Mouse (Mus musculus) embryonic facial prominence, embryonic 15.5 days (tissue): ENCODE measurements at regions not wholly inside any gene's neighbourhood (a gene's known extent, or its start where the extent isn't known, plus 50 kb on each side); places are given as distances from the start of the nearest gene placed in this dataset.
"Not testable (repeated sequence)": the region's sequence is repeated elsewhere in the genome, so short reads cannot be mapped to it uniquely, and the experiment has no call there.

Source experiments
- ATAC-seq: fragments of 200-750 bp; cut with Nextera tagmentation; 2 replicates; pipeline ENCODE4 v1.8.0; 2017; ENCODE audit warnings: low read depth, moderate TSS enrichment; ENCODE audit not compliant: insufficient number of reproducible peaks, low FRiP score, low TSS enrichment
- H3K27ac ChIP-seq: fragments of 300-500 bp; sonication (generic); replicated peaks from 2 replicates; pipeline ENCODE4 v1.5.1; 2015; ENCODE audit warnings: mild to moderate bottlenecking, inconsistent platforms
- H3K27me3 ChIP-seq: fragments of 300-500 bp; sonication (generic); 2 replicates; pipeline ENCODE4 v1.6.1; 2015; ENCODE audit warnings: inconsistent platforms
- H3K36me3 ChIP-seq: fragments of 300-500 bp; sonication (generic); 2 replicates; pipeline ENCODE4 v1.6.1; 2015; ENCODE audit warnings: mild to moderate bottlenecking, inconsistent platforms
- H3K4me1 ChIP-seq: fragments of 300-500 bp; sonication (generic); 2 replicates; pipeline ENCODE4 v1.6.1; 2015; ENCODE audit warnings: inconsistent platforms
- H3K4me2 ChIP-seq: fragments of 300-500 bp; sonication (generic); replicated peaks from 2 replicates; pipeline ENCODE4 v1.6.1; 2015; ENCODE audit warnings: mild to moderate bottlenecking, inconsistent platforms
- H3K4me3 ChIP-seq: fragments of 300-500 bp; sonication (generic); replicated peaks from 2 replicates; pipeline ENCODE4 v1.5.1; 2015; ENCODE audit warnings: mild to moderate bottlenecking, inconsistent platforms
- H3K9ac ChIP-seq: fragments of 300-500 bp; sonication (generic); 2 replicates; pipeline ENCODE4 v1.6.1; 2015; ENCODE audit warnings: inconsistent platforms
- H3K9me3 ChIP-seq: fragments of 300-500 bp; sonication (generic); replicated peaks from 2 replicates; pipeline ENCODE4 v1.6.1; 2016; ENCODE audit warnings: inconsistent platforms
- WGBS: fragments of 180-500 bp; shearing (Covaris S2); methylation state at CpG from one replicate; pipeline ENCODE4 v1.1.7; 2015; 5-methylcytosine and 5-hydroxymethylcytosine counted together

- ATAC-seq = no peak
- WGBS = 64% methylated on average over 10 of the region's 10 CpGs
- Histone ChIP-seq H3K27me3 (no peaks in the 10 kb centered on the region), H3K4me3 (no peak overlapping the region), H3K27ac (no peak overlapping the region), H3K9me3 (no peaks in the 10 kb centered on the region), H3K4me2 (no peak overlapping the region), H3K4me1 (no peaks in the 10 kb centered on the region), H3K9ac (no peak overlapping the region), H3K36me3 (no peaks in the 10 kb centered on the region)
Measured at GRCm38 (mm10) chr7:111198608-111199355, 116.0 kb upstream of the Eif4g2 start.

DNA sequence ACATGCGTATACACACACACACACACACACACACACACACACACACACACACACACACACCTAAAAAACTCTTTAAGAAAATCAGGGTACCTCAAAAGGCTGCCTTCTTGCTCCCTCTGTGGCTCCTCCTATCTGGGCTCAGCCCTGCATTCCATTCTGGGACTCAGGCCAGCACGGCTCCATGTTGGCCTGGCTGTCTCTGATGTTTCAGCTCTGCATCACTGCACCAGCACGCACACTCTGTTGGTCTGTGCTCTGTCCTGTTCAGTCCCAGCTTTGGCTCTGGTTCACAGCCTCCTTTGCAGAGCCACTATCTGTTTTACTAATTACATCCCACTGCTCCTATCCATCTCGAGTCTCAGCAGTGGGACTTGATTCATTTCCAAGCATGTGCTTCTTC is 108.8 kb upstream of the Eif4g2 start:
- Histone ChIP-seq H3K27me3 (no peaks in the 10 kb centered on the region), H3K4me1 (peaks cover 4% of the 10 kb centered on the region; the same call in 1 of the 2 replicates), H3K4me3 (no peak overlapping the region), H3K9ac (no peak overlapping the region), H3K9me3 (no peaks in the 10 kb centered on the region), H3K36me3 (no peaks in the 10 kb centered on the region), H3K4me2 (no peak overlapping the region), H3K27ac (no peak overlapping the region)
- WGBS = 47% methylated on average over 4 of the region's 4 CpGs
- peak; percentile 60; the same call in 1 of the 2 replicates for ATAC-seq

GRCm38 (mm10) chr7:111191216-111191615 is 108.4 kb upstream of the Eif4g2 start:
- no peak overlapping the region for H3K9ac ChIP-seq
- no peaks in the 10 kb centered on the region for H3K36me3 ChIP-seq
- H3K27ac ChIP-seq = no peak overlapping the region
- no peak for ATAC-seq
- no peak overlapping the region for H3K4me3 ChIP-seq
- H3K27me3 ChIP-seq = no peaks in the 10 kb centered on the region
- no peak overlapping the region for H3K4me2 ChIP-seq
- peaks cover 4% of the 10 kb centered on the region; the same call in 1 of the 2 replicates for H3K4me1 ChIP-seq
- no peaks in the 10 kb centered on the region for H3K9me3 ChIP-seq

DNA sequence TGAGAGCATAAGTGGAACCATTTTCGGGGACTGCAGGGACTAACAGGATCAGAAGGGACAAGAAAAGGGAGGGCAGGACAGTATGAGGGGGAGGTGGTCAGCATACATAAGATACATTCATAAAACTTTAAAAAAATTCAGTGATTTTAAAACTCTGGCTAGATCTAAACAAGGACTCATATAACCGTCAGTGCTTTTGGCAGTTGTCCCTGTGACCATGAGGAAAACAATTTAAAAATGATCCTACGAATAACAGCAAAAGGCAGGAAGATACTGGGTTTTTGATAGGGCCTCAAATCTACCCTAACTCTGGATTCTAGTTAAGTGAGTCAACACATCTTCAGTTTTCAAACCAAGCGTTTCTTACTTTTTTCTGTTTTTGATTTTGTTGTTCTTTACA is 106.9 kb upstream of the Eif4g2 start:
- no peaks in the 10 kb centered on the region for H3K9me3 ChIP-seq
- H3K4me1 ChIP-seq = peaks cover 4% of the 10 kb centered on the region; the same call in 1 of the 2 replicates
- WGBS = 68% methylated on average over 4 of the region's 4 CpGs
- no peak overlapping the region for H3K27ac ChIP-seq
- no peak for ATAC-seq
- H3K4me3 ChIP-seq = no peak overlapping the region
- H3K4me2 ChIP-seq = no peak overlapping the region
- no peaks in the 10 kb centered on the region for H3K36me3 ChIP-seq
- no peaks in the 10 kb centered on the region for H3K27me3 ChIP-seq
- H3K9ac ChIP-seq = no peak overlapping the region

- no peaks in the 10 kb centered on the region for H3K36me3 ChIP-seq
- no peak overlapping the region for H3K4me3 ChIP-seq
- no peak overlapping the region for H3K27ac ChIP-seq
- H3K27me3 ChIP-seq = no peaks in the 10 kb centered on the region
- H3K9me3 ChIP-seq = no peaks in the 10 kb centered on the region
- no peak overlapping the region for H3K9ac ChIP-seq
- no peaks in the 10 kb centered on the region for H3K4me1 ChIP-seq
- H3K4me2 ChIP-seq = no peak overlapping the region
- WGBS = 74% methylated on average over 7 of the region's 7 CpGs
- ATAC-seq = no peak
Measured at GRCm38 (mm10) chr7:111185954-111186353, 103.1 kb upstream of the Eif4g2 start.

DNA sequence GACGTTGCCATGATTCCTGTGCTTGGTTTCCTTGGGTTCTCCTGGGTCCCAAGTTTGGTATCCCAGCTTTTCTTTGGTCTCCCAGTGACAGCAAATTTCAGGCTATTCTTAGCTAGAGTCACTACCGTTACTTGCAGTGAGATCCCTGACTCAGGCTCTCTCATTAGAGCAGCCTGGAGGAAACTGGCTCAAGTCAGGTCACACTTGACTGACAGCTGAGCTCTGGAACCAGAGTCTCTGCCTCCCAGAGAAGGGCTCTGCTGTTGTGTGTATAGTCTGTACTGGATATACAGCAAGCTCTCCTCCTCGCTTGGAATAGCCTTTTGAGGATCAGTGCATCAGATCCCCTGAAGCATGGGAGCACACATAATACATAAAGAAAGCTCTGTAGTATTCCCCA is 100.7 kb upstream of the Eif4g2 start:
- H3K4me3 ChIP-seq = no peak overlapping the region
- H3K9ac ChIP-seq = no peak overlapping the region
- ATAC-seq = no peak
- no peaks in the 10 kb centered on the region for H3K36me3 ChIP-seq
- H3K4me1 ChIP-seq = peaks cover 11% of the 10 kb centered on the region
- no peaks in the 10 kb centered on the region for H3K27me3 ChIP-seq
- H3K9me3 ChIP-seq = no peaks in the 10 kb centered on the region
- no peak overlapping the region for H3K4me2 ChIP-seq
- 62% methylated on average over 3 of the region's 3 CpGs for WGBS
- H3K27ac ChIP-seq = no peak overlapping the region

GRCm38 (mm10) chr7:111182319-111182718 is 99.5 kb upstream of the Eif4g2 start:
- no peak overlapping the region for H3K27ac ChIP-seq
- no peak overlapping the region for H3K4me3 ChIP-seq
- H3K4me2 ChIP-seq = no peak overlapping the region
- no peaks in the 10 kb centered on the region for H3K36me3 ChIP-seq
- H3K9me3 ChIP-seq = no peaks in the 10 kb centered on the region
- H3K9ac ChIP-seq = no peak overlapping the region
- H3K27me3 ChIP-seq = no peaks in the 10 kb centered on the region
- peaks cover 11% of the 10 kb centered on the region for H3K4me1 ChIP-seq
- peak; percentile 15; the same call in 1 of the 2 replicates for ATAC-seq
- 60% methylated on average over 3 of the region's 3 CpGs for WGBS

GRCm38 (mm10) chr7:111179401-111180271 is 96.8 kb upstream of the Eif4g2 start:
- 43% methylated on average over 7 of the region's 7 CpGs for WGBS
- Histone ChIP-seq H3K4me1 (peaks cover 11% of the 10 kb centered on the region), H3K9ac (no peak overlapping the region), H3K27ac (no peak overlapping the region), H3K4me3 (no peak overlapping the region), H3K27me3 (no peaks in the 10 kb centered on the region), H3K9me3 (no peaks in the 10 kb centered on the region), H3K4me2 (no peak overlapping the region), H3K36me3 (no peaks in the 10 kb centered on the region)
- ATAC-seq = peak; percentile 61

- Histone ChIP-seq H3K9me3 (no peaks in the 10 kb centered on the region), H3K27ac (0 out of 2 replicates have a peak overlapping the region, but pooled peaks have one; percentile 7), H3K4me2 (no peak overlapping the region), H3K4me3 (no peak overlapping the region), H3K4me1 (peaks cover 6% of the 10 kb centered on the region), H3K9ac (no peak overlapping the region), H3K27me3 (no peaks in the 10 kb centered on the region), H3K36me3 (no peaks in the 10 kb centered on the region)
- 80% methylated on average over 9 of the region's 9 CpGs for WGBS
- ATAC-seq = no peak
Measured at GRCm38 (mm10) chr7:111174393-111175124, 91.7 kb upstream of the Eif4g2 start.

DNA sequence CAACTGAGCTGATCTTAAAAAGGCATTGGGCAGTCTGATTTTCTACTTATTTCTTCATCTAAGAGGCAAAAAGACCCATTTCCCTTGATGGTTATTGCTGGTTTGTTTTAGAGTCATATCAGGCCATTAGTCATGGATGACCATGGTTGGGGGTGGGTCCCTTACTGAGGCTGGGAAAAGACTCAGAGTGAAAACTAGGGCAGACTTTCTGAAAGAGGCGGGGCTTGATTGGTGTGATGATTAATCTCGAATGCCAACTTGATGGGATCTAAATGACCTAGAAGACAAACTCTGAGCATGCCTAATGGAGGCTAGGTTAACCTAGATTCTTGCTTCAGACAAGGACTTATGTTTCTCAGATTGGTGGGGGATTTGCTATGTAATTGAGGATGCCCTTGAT is 89.2 kb upstream of the Eif4g2 start:
- ATAC-seq = no peak
- H3K4me1 ChIP-seq = no peaks in the 10 kb centered on the region
- no peak overlapping the region for H3K4me2 ChIP-seq
- no peak overlapping the region for H3K9ac ChIP-seq
- no peak overlapping the region for H3K27ac ChIP-seq
- no peaks in the 10 kb centered on the region for H3K36me3 ChIP-seq
- WGBS = 87% methylated on average over 2 of the region's 2 CpGs
- no peaks in the 10 kb centered on the region for H3K9me3 ChIP-seq
- no peak overlapping the region for H3K4me3 ChIP-seq
- no peaks in the 10 kb centered on the region for H3K27me3 ChIP-seq

DNA sequence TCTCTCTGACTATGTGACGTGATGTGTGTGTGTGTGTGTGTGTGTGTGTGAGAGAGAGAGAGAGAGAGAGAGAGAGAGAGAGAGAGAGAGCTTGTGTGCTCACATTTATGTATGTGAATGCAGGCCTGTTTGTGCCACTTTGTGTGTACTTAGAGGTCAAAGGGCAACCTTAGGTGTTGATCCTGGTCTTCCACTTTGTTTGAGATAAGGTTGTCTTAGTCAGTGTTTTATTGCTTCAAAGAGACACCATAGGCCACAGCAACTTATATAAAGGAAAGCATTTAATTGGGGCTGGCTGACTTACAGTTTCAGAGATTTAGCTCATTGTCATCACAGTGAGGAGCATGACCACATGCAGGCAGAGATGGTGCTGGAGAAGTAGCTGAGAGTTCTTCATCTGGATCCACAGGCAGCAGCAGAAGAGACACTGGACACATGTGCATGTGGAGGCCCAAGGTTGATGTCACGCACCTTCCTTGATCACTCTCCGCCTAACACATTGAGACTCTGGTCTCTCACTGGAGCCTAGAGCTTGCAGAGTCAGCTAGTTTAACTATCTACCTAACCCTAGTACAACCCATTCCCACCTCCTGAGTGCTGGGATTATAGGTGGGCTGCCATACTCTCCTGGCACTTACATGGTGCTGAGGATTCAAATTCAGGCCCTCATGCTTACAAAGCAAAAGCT is 85.9 kb upstream of the Eif4g2 start:
- not testable (repeated sequence) for H3K4me3 ChIP-seq, H3K27me3 ChIP-seq, H3K4me2 ChIP-seq, H3K9me3 ChIP-seq, H3K9ac ChIP-seq, H3K36me3 ChIP-seq, H3K4me1 ChIP-seq, ATAC-seq, H3K27ac ChIP-seq
- 89% methylated on average over 3 of the region's 3 CpGs for WGBS
